Mouse (Mus musculus) bone marrow macrophage, adult 2 months (primary cell): ENCODE data around the gene Prep. TPM values are rescaled to one million over a fixed set of nuclear protein-coding genes. Genes with fewer than 3 reads are reported as not detected.

Experiments
- H3K27ac ChIP-seq: 2 replicates; pipeline ENCODE4 v1.5.1; 2012; ENCODE audit warnings: low read depth, low read length; ENCODE audit not compliant: insufficient read depth
- H3K4me1 ChIP-seq: 2 replicates; pipeline ENCODE4 v1.6.1; 2012; ENCODE audit warnings: low read length; ENCODE audit not compliant: control insufficient read depth, insufficient read depth
- H3K4me3 ChIP-seq: 2 replicates; pipeline ENCODE4 v1.5.1; 2012; ENCODE audit warnings: mild to moderate bottlenecking, low read length, moderate library complexity; ENCODE audit not compliant: insufficient read depth
- CTCF ChIP-seq: IDR thresholded peaks from 2 replicates; pipeline ENCODE4 v1.5.1; 2012; ENCODE audit warnings: low read depth, mild to moderate bottlenecking, low read length, moderate library complexity
- POLR2A ChIP-seq: IDR thresholded peaks from 2 replicates; pipeline ENCODE4 v1.6.1; 2012; ENCODE audit warnings: mild to moderate bottlenecking, low read depth, low read length, borderline replicate concordance
- polyA plus RNA-seq: library from polyadenylated mRNA; stranded (reverse); fragments of >200 nt; gene quantifications from 2 replicates; pipeline ENCODE4 v1.2.4, GENCODE M21; 2012; ENCODE audit not compliant: missing spikeins, insufficient read depth, insufficient read length

Prep gene
- polyA plus RNA-seq, 1 experiment = 6.2 TPM

DNA sequence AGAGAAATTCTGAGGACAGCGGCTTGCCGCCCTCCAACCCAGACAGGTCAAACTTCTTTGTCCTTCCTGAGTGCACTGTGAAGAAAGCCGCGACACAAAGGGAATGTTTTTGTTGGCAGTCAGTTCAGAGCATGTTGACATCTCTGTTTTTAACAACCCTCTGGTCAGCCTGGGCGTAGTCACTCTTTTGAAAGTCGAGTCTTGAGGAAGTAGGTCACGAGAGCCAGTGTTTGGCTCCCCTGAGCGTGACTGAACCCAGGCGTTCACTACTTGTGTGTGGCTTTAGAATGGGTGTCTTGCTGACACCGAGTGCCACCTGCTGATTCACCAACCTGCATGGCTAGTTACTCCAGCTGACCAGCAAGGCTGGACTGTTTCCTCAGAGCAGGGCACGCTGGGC, 18.4 kb upstream of the Prep start:
- TF ChIP-seq CTCF (no peak), POLR2A (no peak)
- H3K4me3 ChIP-seq = no peak overlapping the region
- H3K27ac ChIP-seq = peak overlapping the region; percentile 42

GRCm38 (mm10) chr10:45051125-45051744, 15.8 kb upstream of the Prep start:
- TF ChIP-seq POLR2A = no peak
- TF ChIP-seq CTCF = peak; percentile 38; the same call in 1 of the 2 replicates

More for the DNA sequence above, 18.4 kb upstream of the Prep start:
- peaks cover 14% of the 10 kb centered on the region for H3K4me1 ChIP-seq

GRCm38 (mm10) chr10:45058361-45058760, 8.6 kb upstream of the Prep start:
- TF ChIP-seq POLR2A (no peak), CTCF (no peak)
- Histone ChIP-seq H3K4me1 (no peaks in the 10 kb centered on the region), H3K4me3 (no peak overlapping the region), H3K27ac (no peak overlapping the region)

More at GRCm38 (mm10) chr10:45051125-45051744, 15.8 kb upstream of the Prep start:
- Histone ChIP-seq H3K4me1 (peaks cover 14% of the 10 kb centered on the region), H3K4me3 (no peak overlapping the region), H3K27ac (no peak overlapping the region)

DNA sequence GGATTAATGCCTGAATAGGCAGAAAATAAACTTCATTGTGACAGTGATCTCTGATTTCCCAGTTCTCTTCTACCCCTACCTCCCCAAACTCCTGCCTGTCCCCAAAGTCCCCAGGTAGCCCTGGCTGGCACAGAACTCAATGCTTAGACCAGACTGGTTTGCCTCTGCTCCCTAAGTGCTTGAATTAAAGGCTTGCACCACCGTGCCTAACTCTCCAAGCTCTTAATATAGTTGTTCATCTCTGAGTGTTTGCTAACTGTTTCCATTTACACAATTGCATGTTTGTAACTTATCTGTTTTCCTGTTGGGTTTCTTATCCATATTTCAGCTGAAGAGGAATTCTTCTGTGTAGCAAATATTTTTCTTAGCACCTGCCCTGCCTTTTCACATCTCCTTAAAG, 6.2 kb upstream of the Prep start:
- TF ChIP-seq CTCF = no peak
- TF ChIP-seq POLR2A = no peak
- Histone ChIP-seq H3K4me3 (no peak overlapping the region), H3K4me1 (peaks cover under 1% of the 10 kb centered on the region), H3K27ac (no peak overlapping the region)

DNA sequence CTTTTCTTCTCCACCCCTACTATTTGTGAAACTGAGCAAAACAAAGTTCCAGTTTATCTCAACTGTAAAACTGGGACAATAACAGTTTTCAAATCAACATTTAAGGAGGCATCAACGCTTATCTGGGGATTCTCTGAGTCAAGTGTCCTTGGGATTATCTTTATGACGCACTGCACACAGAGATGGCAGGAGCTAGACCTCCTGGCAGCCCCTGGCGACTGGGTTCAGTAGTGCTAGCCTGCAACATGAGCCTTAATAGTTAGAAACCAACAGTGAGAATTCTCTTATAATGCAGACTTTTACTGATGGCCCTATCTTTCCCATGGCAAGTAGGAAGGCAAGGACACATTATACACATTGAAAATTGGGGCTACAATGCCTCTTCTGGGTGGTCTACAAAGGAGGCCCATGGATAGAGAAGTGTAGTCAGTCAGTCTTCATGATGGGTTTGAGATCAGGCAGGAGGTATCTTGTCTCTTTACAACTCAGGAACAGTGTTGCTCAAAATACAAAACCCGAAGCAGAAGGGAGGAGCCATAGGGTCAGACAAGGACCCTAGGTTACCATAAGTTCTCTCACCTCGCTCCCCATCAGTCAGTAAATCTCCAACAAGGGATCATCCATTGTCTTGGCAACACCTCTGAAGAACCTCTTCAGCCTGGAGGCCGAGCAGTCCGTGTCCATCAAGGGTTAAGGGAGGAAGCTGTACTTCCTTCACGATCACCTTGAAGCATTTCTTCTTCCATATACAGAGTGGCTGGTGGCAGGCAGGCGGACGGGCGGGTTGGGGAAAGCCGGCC, 672 bp upstream of the Prep start:
- H3K4me1 ChIP-seq = peaks cover 17% of the 10 kb centered on the region
- TF ChIP-seq CTCF (no peak), POLR2A (no peak)
- peak overlapping the region; percentile 59 for H3K27ac ChIP-seq
- peak overlapping the region; percentile 85 for H3K4me3 ChIP-seq

GRCm38 (mm10) chr10:45067436-45067925, 478 bp downstream of the Prep start:
- H3K4me3 ChIP-seq = peak overlapping the region; percentile 85
- peak overlapping the region; percentile 37 for H3K27ac ChIP-seq
- peaks cover 17% of the 10 kb centered on the region for H3K4me1 ChIP-seq
- TF ChIP-seq POLR2A (no peak), CTCF (no peak)

- peaks cover 17% of the 10 kb centered on the region for H3K4me1 ChIP-seq
- H3K4me3 ChIP-seq = no peak overlapping the region
- no peak overlapping the region for H3K27ac ChIP-seq
- TF ChIP-seq POLR2A (no peak), CTCF (no peak)
These were observed 2.6 kb downstream of the Prep start for GRCm38 (mm10) chr10:45069557-45069956.

DNA sequence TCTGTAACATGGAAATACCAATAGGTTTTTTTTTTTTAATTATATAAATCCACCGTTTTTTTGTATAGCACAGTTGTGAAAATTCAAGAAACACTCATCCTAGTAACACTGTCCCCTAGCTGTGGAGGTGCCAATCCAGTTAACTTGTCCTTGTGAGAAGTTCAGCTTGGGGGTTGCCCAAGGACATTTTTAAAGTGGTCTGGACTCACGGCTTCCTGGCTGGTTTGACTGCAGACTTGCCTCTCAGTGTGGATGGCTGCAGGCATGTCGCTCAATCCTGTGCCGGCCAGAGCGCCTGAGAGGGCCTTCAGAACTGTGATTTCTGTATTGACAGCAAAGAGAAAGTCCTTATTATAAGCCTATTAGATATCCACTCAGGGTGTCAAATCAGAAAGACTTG, 3.4 kb downstream of the Prep start:
- H3K27ac ChIP-seq = no peak overlapping the region
- TF ChIP-seq CTCF = no peak
- no peak for TF ChIP-seq POLR2A
- peaks cover 17% of the 10 kb centered on the region for H3K4me1 ChIP-seq
- H3K4me3 ChIP-seq = no peak overlapping the region

DNA sequence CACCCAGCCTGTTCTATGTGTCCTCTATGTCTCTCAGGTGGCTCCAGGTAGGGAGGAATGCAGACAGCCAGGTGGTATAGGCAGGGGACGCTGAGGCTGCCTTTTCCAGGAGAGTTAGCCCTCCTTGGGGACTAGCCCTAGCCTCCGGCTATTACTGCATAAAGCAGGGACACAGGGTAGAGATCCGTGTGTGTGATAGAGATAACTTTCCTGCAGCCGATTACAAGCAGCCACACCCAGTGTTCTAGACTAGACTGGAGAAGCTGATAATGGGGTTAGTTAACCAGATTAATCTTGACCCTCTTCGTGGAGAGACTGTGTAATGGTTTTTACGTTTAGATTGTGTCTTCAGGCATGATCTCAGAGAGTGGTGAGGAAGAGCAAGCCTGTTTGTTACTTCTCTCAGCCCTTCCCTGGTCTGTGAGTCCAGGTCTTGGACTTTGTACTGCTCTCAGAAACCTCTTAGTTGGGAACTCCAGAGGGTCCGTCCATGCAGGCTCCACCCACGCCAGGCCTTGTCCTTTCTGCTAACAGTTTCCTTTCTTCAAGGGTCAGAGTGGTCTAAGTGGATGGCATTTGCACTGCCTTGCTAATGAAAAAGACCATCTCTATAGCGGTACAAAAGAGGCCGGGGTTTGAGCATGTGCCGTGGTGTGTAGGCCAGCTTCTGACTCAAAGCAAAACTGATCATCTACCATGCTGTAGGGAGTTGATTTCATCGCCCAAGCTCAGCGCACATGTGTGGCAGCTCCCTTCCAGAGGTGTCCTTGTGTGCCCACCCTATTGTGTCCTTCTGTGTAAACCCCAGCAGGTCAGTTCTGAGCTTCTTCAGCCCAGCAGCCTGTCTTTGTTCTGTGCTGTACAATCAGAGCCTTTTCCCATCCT, 4.2 kb downstream of the Prep start:
- Histone ChIP-seq H3K4me1 (peaks cover 13% of the 10 kb centered on the region), H3K27ac (no peak overlapping the region), H3K4me3 (no peak overlapping the region)
- TF ChIP-seq CTCF (no peak), POLR2A (no peak)

DNA sequence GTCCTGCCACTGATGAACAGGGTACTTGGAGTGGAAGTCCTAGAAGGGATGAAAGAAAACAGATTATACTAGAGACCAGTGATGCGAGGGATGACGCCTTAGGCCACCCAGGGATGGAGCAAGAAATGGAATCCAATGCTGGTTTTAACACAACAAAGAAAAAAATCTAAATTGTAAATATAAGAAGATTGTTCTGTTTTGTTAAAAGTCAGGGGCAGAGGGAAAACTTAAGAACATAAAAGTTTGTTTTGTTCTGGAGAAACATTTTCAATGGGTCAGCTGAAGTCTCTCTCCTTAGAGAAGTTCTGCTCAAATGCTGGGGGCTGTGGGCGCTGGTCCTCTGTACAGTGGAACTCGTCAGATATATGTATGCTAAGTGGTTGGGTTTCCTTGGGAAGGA, 5.3 kb downstream of the Prep start:
- peaks cover 13% of the 10 kb centered on the region for H3K4me1 ChIP-seq

More for the DNA sequence above, 5.3 kb downstream of the Prep start:
- Histone ChIP-seq H3K4me3 (no peak overlapping the region), H3K27ac (no peak overlapping the region)
- no peak for TF ChIP-seq POLR2A
- no peak for TF ChIP-seq CTCF
